Mouse (Mus musculus): ENCODE results near the gene Usp26. TPM values are rescaled to one million over a fixed set of nuclear protein-coding genes. Genes with fewer than 3 reads are reported as not detected.

Gene Usp26
- not detected in 2 replicates for polyA plus RNA-seq (2015; fragmentation: Nextera tagmentation; extraction: Ambion mirVana)

GRCm38 (mm10) chrX:51801133-51801532 is at the start of gene Usp26:
Gene Usp26 (minus strand): TSS chrX:51801233.
- WGBS = 92% methylated on average over 6 of the region's 6 CpGs

GRCm38 (mm10) chrX:51814466-51815247 is 13.6 kb upstream of the Usp26 start:
- no peaks in the 10 kb centered on the region for H3K4me1 ChIP-seq
- no peak overlapping the region for H3K4me2 ChIP-seq
- H3K36me3 ChIP-seq = no peaks in the 10 kb centered on the region
- no peak overlapping the region for H3K4me3 ChIP-seq (replicated peaks)
- H3K9ac ChIP-seq = no peak overlapping the region
- no peaks in the 10 kb centered on the region for H3K9me3 ChIP-seq (replicated peaks)
- WGBS = 36% methylated on average over 3 of the region's 3 CpGs
- no peaks in the 10 kb centered on the region for H3K27me3 ChIP-seq
- 0 out of 2 replicates have a peak overlapping the region, but pooled peaks have one; percentile 45 for H3K27ac ChIP-seq
- no peak for ATAC-seq (replicated peaks; ENCODE audit: low FRiP score)

More at GRCm38 (mm10) chrX:51801133-51801532, at the start of gene Usp26:
- no peak for ATAC-seq (replicated peaks; ENCODE audit: low FRiP score)
- Histone ChIP-seq H3K4me1 (no peaks in the 10 kb centered on the region), H3K27ac (no peak within 1 kb of the TSS), H3K9ac (no peak within 1 kb of the TSS), H3K27me3 (no peaks in the 10 kb centered on the region), H3K36me3 (no peaks in the 10 kb centered on the region), H3K4me2 (no peak within 1 kb of the TSS), H3K9me3 (replicated peaks) (no peaks in the 10 kb centered on the region), H3K4me3 (replicated peaks) (no peak within 1 kb of the TSS)

GRCm38 (mm10) chrX:51767457-51767856 is 33.6 kb downstream of the Usp26 start:
- no peaks in the 10 kb centered on the region for H3K36me3 ChIP-seq
- no peaks in the 10 kb centered on the region for H3K4me1 ChIP-seq
- no peak overlapping the region for H3K9ac ChIP-seq

GRCm38 (mm10) chrX:51736450-51736849 is 64.6 kb downstream of the Usp26 start:
- no peak overlapping the region for H3K4me2 ChIP-seq
- no peak for ATAC-seq (replicated peaks; ENCODE audit: low FRiP score)
- H3K4me3 ChIP-seq (replicated peaks) = no peak overlapping the region
- H3K9me3 ChIP-seq (replicated peaks) = no peaks in the 10 kb centered on the region
- H3K9ac ChIP-seq = no peak overlapping the region
- no peaks in the 10 kb centered on the region for H3K27me3 ChIP-seq
- 79% methylated on average over 2 of the region's 2 CpGs for WGBS
- H3K36me3 ChIP-seq = no peaks in the 10 kb centered on the region
- H3K27ac ChIP-seq = no peak overlapping the region
- no peaks in the 10 kb centered on the region for H3K4me1 ChIP-seq

More at GRCm38 (mm10) chrX:51767457-51767856, 33.6 kb downstream of the Usp26 start:
- Histone ChIP-seq H3K27ac (no peak overlapping the region), H3K9me3 (replicated peaks) (no peaks in the 10 kb centered on the region), H3K27me3 (peaks cover 6% of the 10 kb centered on the region), H3K4me2 (no peak overlapping the region), H3K4me3 (replicated peaks) (no peak overlapping the region)
- 6% methylated on average over 1 of the region's 1 CpGs for WGBS
- no peak for ATAC-seq (replicated peaks; ENCODE audit: low FRiP score)

GRCm38 (mm10) chrX:51714086-51714745 is 86.8 kb downstream of the Usp26 start:
- Histone ChIP-seq H3K4me1 (no peaks in the 10 kb centered on the region), H3K9me3 (replicated peaks) (no peaks in the 10 kb centered on the region), H3K4me2 (no peak overlapping the region), H3K4me3 (replicated peaks) (no peak overlapping the region), H3K27me3 (peaks cover 14% of the 10 kb centered on the region; the same call in 1 of the 2 replicates), H3K27ac (no peak overlapping the region), H3K36me3 (no peaks in the 10 kb centered on the region), H3K9ac (no peak overlapping the region)
- WGBS = 59% methylated on average over 8 of the region's 8 CpGs
- ATAC-seq (replicated peaks; ENCODE audit: low FRiP score) = no peak

- WGBS = 67% methylated on average over 1 of the region's 1 CpGs
- Histone ChIP-seq H3K27me3 (peaks cover 23% of the 10 kb centered on the region; the same call in 1 of the 2 replicates), H3K9ac (no peak overlapping the region), H3K4me2 (no peak overlapping the region), H3K36me3 (no peaks in the 10 kb centered on the region), H3K4me3 (replicated peaks) (no peak overlapping the region), H3K9me3 (replicated peaks) (no peaks in the 10 kb centered on the region), H3K4me1 (no peaks in the 10 kb centered on the region), H3K27ac (no peak overlapping the region)
- no peak for ATAC-seq (replicated peaks; ENCODE audit: low FRiP score)
Observed at GRCm38 (mm10) chrX:51712996-51713395, 88.0 kb downstream of the Usp26 start.

Other genes starting within 250 kb of the Usp26 start
- gene Hs6st2, start 119.4 kb downstream of the Usp26 start, polyA plus RNA-seq (2015; fragmentation: Nextera tagmentation; extraction: Ambion mirVana) = 20.8 and 20.9 TPM in 2 replicates
- gene 1700080O16Rik, start 171.5 kb upstream of the Usp26 start, polyA plus RNA-seq (2015; fragmentation: Nextera tagmentation; extraction: Ambion mirVana) = not detected in 2 replicates